Mouse (Mus musculus) C2C12 (cell line): Measurements from ENCODE around the gene Klf9.

Experiments used
- CEBPB ChIP-seq: IDR thresholded peaks from one replicate; pipeline ENCODE4 v1.6.1; 2011; ENCODE audit warnings: low read depth, mild to moderate bottlenecking, control low read depth, moderate library complexity
- CTCF ChIP-seq: IDR thresholded peaks from one replicate; pipeline ENCODE4 v1.5.1; 2011; ENCODE audit not compliant: control insufficient read depth, insufficient read depth, insufficient read length
- FOSL1 ChIP-seq: IDR thresholded peaks from one replicate; pipeline ENCODE4 v1.8.0; 2011; ENCODE audit warnings: mild to moderate bottlenecking, low read length; ENCODE audit not compliant: poor library complexity, insufficient read depth, severe bottlenecking
- MYOG ChIP-seq: IDR thresholded peaks from one replicate; pipeline ENCODE4 v1.6.1; 2011; ENCODE audit not compliant: control insufficient read depth, insufficient read length; ENCODE audit errors: extremely low read depth

GRCm38 (mm10) chr19:23151651-23152070 is 10.6 kb downstream of the Klf9 start:
- TF ChIP-seq CTCF: no peak
- TF ChIP-seq FOSL1: no peak
- TF ChIP-seq CEBPB: no peak
- no peak for TF ChIP-seq MYOG
